Mouse (Mus musculus) kidney, postnatal 0 days (tissue): ENCODE data around the gene Gtf2h4. TPM values are rescaled to one million over a fixed set of nuclear protein-coding genes. Genes with fewer than 3 reads are reported as not detected.

ENCODE experiments used
- ATAC-seq: fragments of 200-750 bp; cut with Nextera tagmentation; replicated peaks from 2 replicates; pipeline ENCODE4 v1.8.0; 2017; ENCODE audit warnings: low read depth, moderate number of reproducible peaks, moderate TSS enrichment, moderate library complexity; ENCODE audit not compliant: low FRiP score
- DNase-seq: peaks from one replicate; pipeline ENCODE4 v3.0.0-alpha.2; 2016; ENCODE audit warnings: low spot score
- H3K27ac ChIP-seq: fragments of 300-500 bp; sonication (generic); 2 replicates; pipeline ENCODE4 v1.5.1; 2014; ENCODE audit warnings: mild to moderate bottlenecking
- H3K27me3 ChIP-seq: fragments of 300-500 bp; sonication (generic); 2 replicates; pipeline ENCODE4 v1.6.1; 2014; ENCODE audit warnings: low read length, mixed read lengths; ENCODE audit not compliant: insufficient read depth
- H3K36me3 ChIP-seq: fragments of 300-500 bp; sonication (generic); 2 replicates; pipeline ENCODE4 v1.6.1; 2014; ENCODE audit warnings: low read length, mixed read lengths; ENCODE audit not compliant: insufficient read depth
- H3K4me1 ChIP-seq: fragments of 300-500 bp; sonication (generic); replicated peaks from 2 replicates; pipeline ENCODE4 v1.6.1; 2014; ENCODE audit warnings: antibody characterized with exemption, low read length, mixed read lengths; ENCODE audit not compliant: insufficient read depth
- H3K4me2 ChIP-seq: fragments of 300-500 bp; sonication (generic); 2 replicates; pipeline ENCODE4 v1.6.1; 2014; ENCODE audit warnings: mild to moderate bottlenecking, low read length, moderate library complexity, mixed read lengths
- H3K4me3 ChIP-seq: fragments of 300-500 bp; sonication (generic); replicated peaks from 2 replicates; pipeline ENCODE4 v1.5.1; 2014; ENCODE audit warnings: low read depth, low read length
- H3K9ac ChIP-seq: fragments of 300-500 bp; sonication (generic); 2 replicates; pipeline ENCODE4 v1.6.1; 2014; ENCODE audit warnings: low read depth, low read length
- H3K9me3 ChIP-seq: fragments of 300-500 bp; sonication (generic); replicated peaks from 2 replicates; pipeline ENCODE4 v1.6.1; 2016; ENCODE audit warnings: low read length, inconsistent platforms, mixed read lengths
- CTCF ChIP-seq: IDR thresholded peaks from 2 replicates; pipeline ENCODE4 v1.5.1; 2016; ENCODE audit warnings: antibody characterized with exemption, low read depth, mild to moderate bottlenecking, moderate library complexity
- WGBS: fragments of 180-500 bp; shearing (Covaris S2); extraction: QIAGEN DNeasy Blood & Tissue Kit; methylation state at CpG from one replicate; pipeline ENCODE4 v1.1.7; 2014; 5-methylcytosine and 5-hydroxymethylcytosine counted together
- polyA plus RNA-seq: library from polyadenylated mRNA; unstranded; fragments of >200 nt; fragmentation: Nextera tagmentation; extraction: Ambion mirVana; gene quantifications from 2 replicates; pipeline ENCODE4 v1.2.1, GENCODE M21; 2015

Gtf2h4 gene
- polyA plus RNA-seq, 1 experiment from 2014 or later = 36.5 TPM

- no peak for TF ChIP-seq CTCF
- Histone ChIP-seq H3K27me3 (no peaks in the 10 kb centered on the region), H3K4me1 (peaks cover 6% of the 10 kb centered on the region; the same call in 1 of the 2 replicates), H3K4me3 (no peak overlapping the region), H3K36me3 (peaks cover 23% of the 10 kb centered on the region; the same call in 1 of the 2 replicates), H3K27ac (peak overlapping the region; percentile 64; the same call in 1 of the 2 replicates), H3K9ac (no peak overlapping the region), H3K4me2 (no peak overlapping the region), H3K9me3 (no peaks in the 10 kb centered on the region)
- WGBS = 78% methylated on average over 2 of the region's 2 CpGs
- no peak for DNase-seq
- no peak for ATAC-seq
Measured at GRCm38 (mm10) chr17:35653086-35653485, 20.5 kb downstream of the Gtf2h4 start.

DNA sequence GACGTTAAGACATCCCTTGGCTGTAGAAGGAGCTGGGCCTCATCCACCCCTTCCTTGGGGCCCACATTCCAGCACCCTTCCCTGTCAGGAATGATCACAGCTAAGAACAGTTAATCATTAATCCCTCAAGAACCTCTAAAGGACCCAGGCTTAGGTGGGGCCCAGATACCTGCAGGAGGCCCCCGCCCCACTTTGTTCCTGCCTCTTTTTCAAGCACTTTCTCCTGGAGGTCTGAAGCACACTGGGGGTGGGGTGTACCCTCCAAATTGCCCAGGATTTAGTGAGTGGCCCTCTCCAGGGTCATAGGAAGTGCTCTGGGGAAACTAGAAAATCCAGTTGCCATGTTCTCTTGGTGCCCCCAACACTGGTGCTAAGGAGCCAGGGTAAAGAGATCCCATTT is 24.1 kb downstream of the Gtf2h4 start:
- no peaks in the 10 kb centered on the region for H3K9me3 ChIP-seq
- WGBS = 48% methylated on average over 2 of the region's 2 CpGs
- DNase-seq = no peak
- no peak overlapping the region for H3K9ac ChIP-seq
- H3K4me1 ChIP-seq = peaks cover 6% of the 10 kb centered on the region; the same call in 1 of the 2 replicates
- no peaks in the 10 kb centered on the region for H3K27me3 ChIP-seq
- peak; percentile 76 for ATAC-seq
- peak overlapping the region; percentile 84 for H3K27ac ChIP-seq
- H3K4me2 ChIP-seq = no peak overlapping the region
- no peaks in the 10 kb centered on the region for H3K36me3 ChIP-seq
- TF ChIP-seq CTCF = no peak
- H3K4me3 ChIP-seq = no peak overlapping the region

DNA sequence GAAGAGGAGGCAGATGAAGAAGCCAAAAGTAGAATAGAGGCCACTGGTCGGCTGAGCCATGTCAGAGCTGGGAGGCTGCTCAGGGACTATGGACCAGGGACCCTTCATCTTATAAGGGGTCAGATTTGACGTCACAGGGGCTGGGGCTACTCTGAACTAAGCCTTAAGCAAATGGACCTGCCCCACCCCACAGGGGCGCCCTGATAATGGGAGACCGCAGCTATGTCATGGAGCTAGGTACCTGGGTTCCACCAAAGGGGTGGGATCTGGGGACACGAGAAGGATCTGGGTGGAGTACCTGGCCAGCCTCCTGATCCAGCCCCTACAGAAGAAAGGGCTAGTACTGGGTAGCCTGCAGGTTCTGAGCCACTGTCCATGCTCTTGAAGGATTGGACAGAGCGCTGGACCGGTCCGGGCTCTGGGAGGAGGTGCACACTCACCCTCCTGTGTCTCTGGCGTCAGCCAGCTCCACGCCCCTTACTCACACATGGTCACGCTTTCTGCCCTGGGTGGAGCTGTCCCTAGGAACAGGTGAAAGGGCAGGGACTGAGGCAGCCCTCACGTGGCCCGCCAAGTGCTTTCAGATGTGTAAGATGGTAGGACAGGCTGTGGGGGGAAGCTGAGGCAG is 29.8 kb downstream of the Gtf2h4 start, which contains the start of gene Mucl3:
Gene Mucl3 (minus strand): TSS at position 87 of the 628 bp plus-strand sequence.
- ATAC-seq (peak; percentile 23; the same call in 1 of the 2 replicates), DNase-seq (no peak)
- H3K9ac ChIP-seq = no peak within 1 kb of the TSS
- no peak within 1 kb of the TSS for H3K4me3 ChIP-seq
- TF ChIP-seq CTCF = no peak
- no peaks in the 10 kb centered on the region for H3K9me3 ChIP-seq
- H3K4me2 ChIP-seq = no peak within 1 kb of the TSS
- no peaks in the 10 kb centered on the region for H3K36me3 ChIP-seq
- H3K4me1 ChIP-seq = no peaks in the 10 kb centered on the region
- WGBS = 61% methylated on average over 13 of the region's 13 CpGs
- H3K27me3 ChIP-seq = no peaks in the 10 kb centered on the region
- H3K27ac ChIP-seq = no peak within 1 kb of the TSS

- WGBS = 72% methylated on average over 6 of the region's 6 CpGs
- H3K9me3 ChIP-seq = no peaks in the 10 kb centered on the region
- H3K4me2 ChIP-seq = no peak overlapping the region
- no peak overlapping the region for H3K27ac ChIP-seq
- no peak for TF ChIP-seq CTCF
- H3K4me1 ChIP-seq = no peaks in the 10 kb centered on the region
- no peak overlapping the region for H3K9ac ChIP-seq
- H3K36me3 ChIP-seq = no peaks in the 10 kb centered on the region
- ATAC-seq (no peak), DNase-seq (no peak)
- H3K27me3 ChIP-seq = no peaks in the 10 kb centered on the region
- H3K4me3 ChIP-seq = no peak overlapping the region
Measured at GRCm38 (mm10) chr17:35639352-35639751, 34.2 kb downstream of the Gtf2h4 start.

DNA sequence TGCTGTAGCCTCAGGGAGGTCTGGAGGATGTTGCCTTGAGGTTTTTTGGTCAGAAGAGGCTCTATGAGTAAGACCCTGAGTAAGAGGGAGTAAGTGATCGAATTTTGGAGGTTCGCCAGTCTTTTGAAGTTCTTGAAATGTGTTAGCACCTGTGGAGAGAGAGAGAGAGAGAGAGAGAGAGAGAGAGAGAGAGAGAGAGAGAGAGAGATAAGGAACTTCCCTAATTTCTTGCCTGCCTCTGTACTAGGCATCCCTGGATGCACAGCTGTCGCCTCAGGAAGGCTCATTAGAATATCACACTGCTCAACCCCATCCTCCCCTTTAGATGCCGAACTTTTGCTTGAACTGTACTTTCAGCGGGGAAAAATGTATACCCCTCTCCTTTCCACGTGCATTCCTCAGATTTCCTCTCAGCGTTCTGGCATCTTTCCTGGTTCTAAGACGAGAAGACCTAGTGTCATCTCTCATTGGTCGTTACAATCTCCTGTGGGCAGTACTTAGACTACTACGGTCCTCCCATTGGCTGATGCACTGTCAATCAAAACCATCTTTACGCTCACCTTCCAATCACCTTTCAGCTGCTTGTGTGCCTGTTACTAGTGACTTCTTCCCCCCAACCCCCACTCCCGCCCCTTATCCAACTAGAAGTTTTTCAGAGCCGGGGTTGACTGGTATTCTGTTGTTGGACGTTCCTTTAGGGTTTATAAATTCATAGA is 34.9 kb downstream of the Gtf2h4 start:
- peak; percentile 81 for ATAC-seq
- TF ChIP-seq CTCF = no peak
- H3K36me3 ChIP-seq = no peaks in the 10 kb centered on the region
- 22% methylated on average over 14 of the region's 14 CpGs for WGBS
- no peaks in the 10 kb centered on the region for H3K9me3 ChIP-seq
- H3K4me1 ChIP-seq = no peaks in the 10 kb centered on the region
- H3K9ac ChIP-seq = no peak overlapping the region
- H3K4me3 ChIP-seq = no peak overlapping the region
- H3K27me3 ChIP-seq = no peaks in the 10 kb centered on the region
- H3K27ac ChIP-seq = no peak overlapping the region
- 0 out of 2 replicates have a peak overlapping the region, but pooled peaks have one; percentile 4 for H3K4me2 ChIP-seq
- DNase-seq = peak; percentile 97

GRCm38 (mm10) chr17:35636363-35636762 is 37.2 kb downstream of the Gtf2h4 start:
- DNase-seq = peak; percentile 51
- 39% methylated on average over 5 of the region's 5 CpGs for WGBS
- Histone ChIP-seq H3K36me3 (no peaks in the 10 kb centered on the region), H3K27me3 (no peaks in the 10 kb centered on the region), H3K9ac (no peak overlapping the region), H3K9me3 (no peaks in the 10 kb centered on the region), H3K4me1 (no peaks in the 10 kb centered on the region), H3K27ac (no peak overlapping the region), H3K4me2 (no peak overlapping the region), H3K4me3 (no peak overlapping the region)
- no peak for ATAC-seq
- no peak for TF ChIP-seq CTCF
